Mouse (Mus musculus): ENCODE measurements around the gene Kif22.

The Kif22 gene

DNA sequence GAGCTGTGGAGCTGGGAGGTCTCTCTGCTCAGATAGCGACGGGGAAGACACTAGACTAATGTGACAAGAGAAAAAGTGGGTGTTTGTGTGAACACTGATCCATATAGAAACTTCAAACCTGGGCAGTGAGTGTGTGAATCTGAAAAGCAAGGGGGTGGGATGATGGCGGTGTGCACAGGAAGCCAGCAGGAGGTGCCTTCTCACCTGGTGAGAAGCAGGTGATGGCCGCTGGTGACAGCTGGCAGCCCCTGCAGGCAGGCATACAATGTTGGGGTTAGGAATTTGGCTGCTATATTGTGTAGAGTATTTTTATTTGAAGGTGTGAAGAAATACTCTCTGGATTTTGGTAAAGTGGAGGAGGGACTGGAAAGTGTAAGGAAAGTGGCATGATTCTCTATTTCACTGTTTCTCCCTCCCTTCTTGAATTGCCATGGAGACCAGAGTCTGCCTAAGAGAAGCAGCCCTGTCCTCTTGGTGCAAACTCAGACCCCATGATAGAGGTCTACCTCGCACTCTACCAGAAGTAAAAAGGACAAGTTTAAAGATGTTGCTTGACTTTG lies 12.8 kb upstream of the Kif22 start:
- CTCF ChIA-PET, result no interaction called here

DNA sequence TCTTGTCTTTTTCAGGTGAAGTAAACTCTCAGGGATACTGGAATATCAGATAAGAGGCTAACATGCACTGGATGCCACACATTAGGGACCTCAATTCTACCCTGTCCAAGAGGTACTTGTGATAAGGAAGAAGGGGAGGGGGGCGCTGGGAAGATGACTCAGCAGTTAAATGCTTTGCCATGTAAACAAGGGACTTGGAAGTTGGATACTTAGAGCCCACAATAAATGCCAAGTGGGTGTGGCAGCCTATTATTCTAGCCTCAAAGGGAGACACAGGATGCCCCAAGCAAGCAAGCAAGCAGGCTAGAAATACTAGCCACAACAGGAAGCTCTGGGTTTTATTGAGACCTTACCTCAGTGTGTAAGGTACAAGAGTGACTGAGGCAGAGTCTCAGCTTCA lies 11.0 kb downstream of the Kif22 start:
- CTCF ChIA-PET, result interaction anchor here (0.7 kb wide), 1 partner anchor 120 kb away, joined by 3 read pairs; no protein-coding TSS in a partner anchor

DNA sequence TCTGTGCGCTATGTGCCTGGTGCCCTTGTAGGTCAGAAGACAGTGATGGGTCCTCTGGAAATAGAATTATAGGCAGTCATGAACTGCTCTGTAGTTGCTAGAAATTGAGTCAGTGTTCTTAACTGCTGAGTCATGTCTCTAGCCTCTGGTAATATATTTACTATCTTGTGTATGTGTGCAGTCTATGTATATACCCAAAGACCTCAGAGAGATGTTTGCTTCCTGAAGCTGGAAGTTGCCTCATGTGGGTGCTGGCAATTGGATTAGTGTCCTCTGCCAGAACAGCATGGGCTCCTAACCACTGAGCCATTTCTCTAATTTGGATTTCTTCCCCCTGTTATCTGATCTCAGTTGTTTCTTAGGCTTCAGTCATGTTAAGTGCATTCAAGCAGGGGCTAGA lies 12.1 kb downstream of the Kif22 start:
- CTCF ChIA-PET, result no interaction called here

DNA sequence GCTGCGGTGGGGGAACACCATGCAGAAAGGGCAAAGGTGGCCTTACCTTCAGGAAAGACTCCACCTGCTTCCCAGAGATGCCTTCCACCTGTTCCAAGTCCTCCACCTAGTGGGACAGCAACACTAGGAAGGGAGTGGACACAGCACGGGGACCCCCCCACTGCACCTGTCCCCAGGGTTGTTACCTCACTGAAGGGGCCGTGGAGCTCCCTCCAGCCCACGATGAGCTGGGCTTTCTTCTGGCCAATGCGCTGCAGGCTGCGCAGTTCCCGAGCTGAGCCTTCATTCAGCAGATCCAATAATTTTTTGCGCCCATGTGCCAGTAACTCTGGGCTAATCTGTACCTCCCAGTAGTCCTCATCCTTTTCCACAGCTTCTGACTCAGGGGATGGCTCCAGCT lies 14.4 kb downstream of the Kif22 start:
- CTCF ChIA-PET, result interaction anchor here (0.6 kb wide), 1 partner anchor 85 kb away, joined by 8 read pairs; no protein-coding TSS in a partner anchor

DNA sequence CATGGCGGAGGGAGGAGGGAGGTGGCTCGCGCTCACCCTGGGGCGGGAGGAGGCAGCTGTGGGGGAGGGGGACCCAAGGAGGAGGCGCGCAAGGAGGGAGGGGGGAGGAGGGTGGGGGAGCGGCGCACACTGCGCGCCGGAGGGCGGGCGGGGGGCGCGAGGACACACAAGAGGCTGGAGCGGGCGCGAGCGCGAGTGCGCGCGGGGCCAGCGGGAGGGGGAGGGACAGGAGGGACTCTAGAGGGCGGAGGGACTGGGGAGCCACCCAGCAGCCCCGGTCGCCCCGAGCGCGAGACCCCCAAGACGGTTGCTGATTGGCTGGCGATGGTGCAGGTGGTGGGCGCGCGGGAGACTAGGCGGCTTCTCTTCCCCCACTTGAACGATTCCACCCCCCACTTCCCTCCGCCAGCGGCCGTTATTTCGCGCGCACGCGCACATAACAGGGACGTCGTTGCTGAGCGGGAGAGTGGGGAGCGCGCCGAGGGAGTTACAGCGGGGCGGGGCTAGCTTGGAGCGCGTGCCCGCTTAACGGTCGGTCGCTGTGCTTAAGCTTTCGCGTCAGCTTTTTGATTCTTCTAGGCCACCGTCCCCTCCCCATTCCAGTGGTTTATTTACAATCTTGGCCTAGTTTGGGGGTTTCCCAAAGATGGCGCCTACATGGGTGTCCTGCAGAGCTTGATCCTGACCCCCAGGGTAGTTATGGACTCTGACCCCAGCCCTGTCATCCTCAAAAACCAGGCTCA lies 15.1 kb downstream of the Kif22 start, which contains the start of gene Maz:
TSS of gene Maz (minus strand) at position 54 of the 743 bp plus-strand sequence.
- CTCF ChIA-PET, result interaction anchor here (0.5 to 1.1 kb wide), 3 partner anchors 13 to 84 kb away, joined by 3 to 7 read pairs (median 4); partner anchors contain the start of gene Mvp

DNA sequence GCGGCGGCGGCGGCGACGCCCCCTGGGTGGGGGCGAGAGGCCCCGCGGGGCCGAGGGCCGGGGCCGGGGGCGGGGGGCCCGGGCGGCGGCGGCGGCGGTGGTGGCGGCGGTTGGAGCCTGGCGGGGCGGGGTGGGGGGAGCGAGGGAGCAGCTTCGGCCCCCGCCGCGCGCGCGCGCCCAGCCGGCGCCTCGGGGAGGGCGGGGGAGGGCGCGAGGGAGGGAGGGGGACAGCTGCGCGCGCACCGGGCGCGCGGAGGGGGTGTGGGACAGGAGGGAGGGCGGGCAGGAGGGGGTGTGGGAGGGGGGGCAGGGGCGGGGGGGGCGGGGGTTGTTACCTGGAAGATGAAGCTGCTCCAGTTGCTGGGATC lies 15.7 kb downstream of the Kif22 start:
- CTCF ChIA-PET, result interaction anchor here (0.5 to 1.1 kb wide), 2 partner anchors 12 to 15 kb away, joined by 3 to 4 read pairs; partner anchors contain the start of gene Mvp

DNA sequence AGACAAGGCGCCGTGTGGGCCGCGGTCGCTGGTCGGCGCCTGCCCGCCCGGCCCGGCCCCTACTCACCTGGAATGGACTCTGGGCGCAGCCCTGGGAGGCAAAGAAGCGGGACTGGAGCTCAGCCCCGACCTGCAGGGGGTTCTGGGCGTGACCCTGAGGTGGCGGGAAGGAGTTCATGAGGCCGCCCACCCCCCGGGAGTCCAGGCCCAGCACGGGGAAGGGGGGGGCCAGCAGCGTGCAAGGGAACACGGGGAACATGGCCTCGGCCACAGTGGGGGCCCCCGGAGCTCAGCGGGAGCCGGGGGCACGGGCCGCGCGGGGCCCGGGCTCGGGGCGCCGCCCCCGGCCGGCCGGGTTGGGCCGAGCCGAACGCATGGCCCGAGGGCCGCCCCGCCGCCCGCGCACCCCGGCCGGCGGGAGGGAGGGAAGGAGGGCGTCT lies 16.1 kb downstream of the Kif22 start:
- CTCF ChIA-PET, result interaction anchor here (1.1 kb wide), 1 partner anchor 15 kb away, joined by 4 read pairs; no protein-coding TSS in a partner anchor

DNA sequence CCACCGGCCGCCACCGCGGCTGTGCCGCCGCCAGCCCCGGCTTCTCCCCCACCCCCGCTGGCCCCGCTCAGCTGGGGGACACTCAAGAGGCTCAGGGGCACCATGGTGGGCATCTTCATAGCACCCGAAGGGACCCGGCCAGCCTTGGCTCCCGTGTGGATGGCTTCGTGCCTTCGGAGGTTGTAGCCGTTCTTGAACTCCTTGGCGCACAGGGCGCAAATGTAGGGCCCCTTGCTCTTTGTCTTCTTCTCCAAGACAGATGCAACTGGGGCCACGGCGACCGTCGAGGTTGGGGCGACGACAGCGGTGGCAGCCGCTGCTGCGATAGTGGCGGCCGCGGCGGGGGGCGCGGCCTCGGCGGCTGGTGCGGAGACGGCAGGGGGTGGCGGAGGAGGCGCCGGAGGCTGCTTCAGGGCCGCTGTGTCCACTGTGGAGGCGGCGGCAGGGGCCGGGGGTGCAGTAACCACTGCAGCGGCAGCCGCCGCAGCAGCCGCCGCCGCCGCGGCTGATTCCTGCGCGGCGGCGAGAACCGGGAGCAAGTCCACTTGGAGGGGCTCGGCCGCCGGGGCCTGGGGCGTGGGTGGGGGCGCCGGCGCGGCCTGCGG lies 16.6 kb downstream of the Kif22 start:
- CTCF ChIA-PET, result interaction anchor here (0.6 to 1.1 kb wide), 2 partner anchors 14 to 20 kb away, joined by 3 to 4 read pairs; no protein-coding TSS in a partner anchor

DNA sequence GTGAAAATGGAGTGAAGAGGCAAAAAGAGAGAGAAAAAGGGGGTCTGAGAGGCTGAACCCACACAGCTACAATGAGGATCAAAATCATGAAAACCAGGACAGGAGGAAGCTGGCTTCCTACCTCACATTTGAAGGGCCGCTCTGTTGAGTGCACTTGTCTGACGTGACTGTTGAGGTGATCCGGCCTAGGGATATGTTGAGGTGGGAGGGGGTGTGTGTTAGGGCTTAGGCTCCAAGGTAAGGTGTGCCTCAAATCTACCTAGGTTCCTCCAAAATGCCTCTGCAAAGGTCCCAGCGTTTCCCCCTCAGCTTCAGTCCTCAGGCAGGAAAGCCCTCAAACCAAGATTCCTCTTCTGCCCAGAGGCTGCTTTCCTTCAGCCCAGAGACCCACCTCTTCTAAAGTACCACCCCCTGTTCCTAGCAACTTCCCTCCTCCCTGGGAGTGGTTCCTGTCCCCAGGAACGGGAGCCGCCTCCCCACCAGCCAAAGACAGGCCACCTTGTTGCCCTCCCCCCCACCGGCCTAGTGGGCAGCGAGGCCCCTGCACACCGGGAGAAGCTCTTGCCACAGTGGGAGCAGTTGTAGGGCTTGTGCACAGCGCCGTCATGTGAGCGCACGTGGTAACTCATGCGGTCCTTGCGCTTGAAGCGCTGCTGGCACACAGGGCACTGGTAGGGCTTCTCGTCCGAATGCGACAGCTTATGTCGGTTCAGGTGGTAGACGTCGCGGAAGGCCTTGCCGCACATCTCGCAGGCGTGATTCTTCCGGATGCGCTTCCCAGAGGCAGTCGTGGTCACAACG lies 17.3 kb downstream of the Kif22 start:
- CTCF ChIA-PET, result interaction anchor here (0.6 kb wide), 1 partner anchor 19 kb away, joined by 3 read pairs; no protein-coding TSS in a partner anchor

DNA sequence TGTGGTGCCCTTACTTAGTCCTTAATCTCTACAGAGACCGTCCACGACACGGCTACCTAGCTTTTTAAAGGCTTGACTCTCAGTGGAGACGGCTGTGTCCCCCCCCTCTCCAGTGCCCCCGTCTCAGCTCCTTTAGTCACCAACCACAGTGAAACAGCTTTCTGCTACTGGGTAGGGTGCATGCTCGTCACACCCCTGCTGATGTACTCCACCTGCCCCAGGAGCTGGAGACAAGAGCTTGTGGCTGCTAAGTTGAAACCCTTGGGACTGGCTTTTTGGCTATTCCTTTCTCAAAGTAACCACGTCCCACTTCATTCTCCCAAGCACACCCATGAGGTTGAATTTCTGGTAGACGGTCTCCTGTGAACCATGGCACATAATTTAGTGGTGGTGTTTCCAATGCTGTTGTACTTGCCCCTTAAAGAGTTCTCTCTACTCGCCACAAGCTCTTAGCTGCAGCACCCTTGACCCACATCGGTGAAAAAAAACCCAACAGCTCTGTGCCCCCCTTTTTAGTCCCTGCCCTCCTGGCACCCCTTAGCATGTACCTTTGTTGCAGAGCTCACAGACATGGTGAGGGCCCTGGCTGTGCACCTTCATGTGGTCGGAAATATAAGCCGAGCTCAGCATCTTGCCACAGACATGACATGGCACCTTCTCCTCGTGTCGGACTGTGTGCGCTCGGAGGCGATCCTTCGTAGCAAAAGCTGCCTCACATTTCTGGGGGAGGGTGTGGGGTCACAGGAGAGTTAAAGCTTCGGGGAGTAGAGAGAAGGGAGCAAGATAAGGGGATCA lies 18.2 kb downstream of the Kif22 start:
- CTCF ChIA-PET, result no interaction called here

DNA sequence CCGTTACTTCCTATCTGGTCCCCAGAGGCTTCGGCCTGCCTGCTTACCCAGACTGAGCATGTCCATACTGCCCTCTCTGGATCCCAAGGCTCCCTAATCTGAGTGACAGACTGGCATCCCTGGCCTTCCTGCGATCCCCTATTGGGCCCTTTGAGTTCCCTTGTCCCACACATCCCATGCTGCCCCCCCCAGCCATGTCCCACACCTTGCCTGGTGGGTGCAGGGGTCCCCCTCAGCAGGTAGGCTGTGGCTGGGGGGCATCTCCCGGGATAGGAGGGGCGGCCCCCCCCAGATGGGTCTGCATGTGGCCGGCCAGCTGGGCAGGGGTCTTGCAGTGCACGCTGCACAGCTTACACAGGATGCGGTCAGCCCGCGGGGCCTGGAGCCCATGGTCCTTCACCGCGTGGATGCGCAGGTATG lies 19.0 kb downstream of the Kif22 start:
- CTCF ChIA-PET, result interaction anchor here (0.6 to 0.7 kb wide), 2 partner anchors 92 to 494 kb away, joined by 3 to 6 read pairs; no protein-coding TSS in a partner anchor

DNA sequence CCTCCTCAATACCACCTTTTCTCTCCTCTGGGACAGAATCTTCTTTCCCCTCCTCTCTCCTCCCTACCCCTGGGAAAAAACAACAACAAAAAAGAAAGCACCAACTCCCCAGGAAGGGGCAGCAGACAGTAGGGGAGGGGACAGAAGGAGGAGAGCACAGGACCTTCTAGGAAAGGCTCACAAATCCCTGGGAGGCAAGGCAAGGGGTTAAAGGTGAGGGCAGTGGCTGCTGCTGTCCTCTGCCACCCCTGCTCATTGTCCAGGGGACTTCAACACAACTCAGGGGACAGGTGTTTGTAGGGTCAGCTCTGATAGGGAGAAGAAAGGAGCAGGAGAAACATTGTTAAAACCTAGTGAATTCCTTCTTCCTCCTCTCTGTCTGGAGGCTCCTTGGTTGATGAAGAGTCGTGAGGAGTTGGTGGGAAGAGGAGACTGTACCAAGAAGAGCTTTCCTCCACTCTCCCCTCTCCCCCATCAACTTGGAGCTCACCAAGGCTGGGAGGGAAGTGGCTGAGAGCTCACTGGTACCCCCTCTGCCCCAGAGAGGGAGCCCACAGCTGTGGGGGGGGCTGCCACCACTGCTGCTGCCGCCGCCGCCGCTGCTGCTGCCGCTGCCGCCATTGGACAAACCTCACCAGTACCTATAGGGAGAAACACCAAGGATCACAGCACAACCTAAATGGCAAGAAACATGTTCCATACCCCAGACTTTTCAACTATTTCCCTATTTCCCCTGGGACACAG lies 19.6 kb downstream of the Kif22 start:
- CTCF ChIA-PET, result interaction anchor here (0.6 to 0.7 kb wide), 2 partner anchors 91 to 495 kb away, joined by 3 to 6 read pairs; no protein-coding TSS in a partner anchor

DNA sequence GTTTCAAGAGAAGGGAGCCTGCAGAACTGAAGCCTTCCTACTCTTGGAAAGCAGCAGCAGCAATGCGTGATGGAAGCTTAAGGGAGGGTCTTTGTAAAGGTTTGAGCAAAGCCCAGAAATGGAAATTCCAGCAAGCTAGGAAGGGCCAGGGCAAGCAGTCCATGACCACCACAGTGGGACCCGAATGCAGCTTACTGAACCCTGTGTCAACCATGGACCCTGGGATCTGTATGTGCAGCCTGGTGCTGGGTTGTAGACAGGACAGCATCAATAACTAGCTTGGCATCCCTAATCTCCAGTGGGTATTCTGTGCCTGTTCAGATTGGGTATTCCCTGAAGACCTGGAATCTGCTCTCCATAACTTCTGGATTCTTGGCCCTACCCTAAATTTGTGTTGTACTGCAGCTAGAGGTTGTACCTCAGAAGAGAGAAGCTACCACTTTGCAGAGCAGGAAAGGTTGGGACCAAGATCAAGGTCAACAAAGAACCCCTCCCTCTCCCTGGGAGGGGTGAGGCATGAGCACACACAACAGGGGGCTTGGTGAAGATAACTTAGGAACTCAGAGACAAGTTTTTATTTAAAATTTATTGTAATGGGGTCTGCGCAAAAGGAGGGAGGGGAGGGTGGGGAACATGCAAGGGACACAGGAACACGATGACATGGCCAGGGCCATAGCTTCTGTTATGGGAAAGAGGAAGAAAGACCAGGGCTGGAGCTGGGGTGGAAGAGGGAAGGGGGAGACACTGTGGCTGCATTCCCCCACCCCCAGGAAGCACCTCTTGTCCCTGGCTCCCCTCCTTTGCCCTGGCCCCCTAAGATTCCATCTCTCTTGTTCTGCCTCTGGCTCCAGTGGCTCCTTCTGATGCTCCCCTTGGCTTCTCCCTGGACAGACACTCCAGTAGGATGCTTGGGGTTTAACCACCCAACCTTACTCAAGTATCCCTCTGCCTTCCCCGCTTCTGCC lies 20.4 kb downstream of the Kif22 start:
- CTCF ChIA-PET, result interaction anchor here (0.5 to 0.6 kb wide), 2 partner anchors 14 to 137 kb away, joined by 3 to 4 read pairs; no protein-coding TSS in a partner anchor

DNA sequence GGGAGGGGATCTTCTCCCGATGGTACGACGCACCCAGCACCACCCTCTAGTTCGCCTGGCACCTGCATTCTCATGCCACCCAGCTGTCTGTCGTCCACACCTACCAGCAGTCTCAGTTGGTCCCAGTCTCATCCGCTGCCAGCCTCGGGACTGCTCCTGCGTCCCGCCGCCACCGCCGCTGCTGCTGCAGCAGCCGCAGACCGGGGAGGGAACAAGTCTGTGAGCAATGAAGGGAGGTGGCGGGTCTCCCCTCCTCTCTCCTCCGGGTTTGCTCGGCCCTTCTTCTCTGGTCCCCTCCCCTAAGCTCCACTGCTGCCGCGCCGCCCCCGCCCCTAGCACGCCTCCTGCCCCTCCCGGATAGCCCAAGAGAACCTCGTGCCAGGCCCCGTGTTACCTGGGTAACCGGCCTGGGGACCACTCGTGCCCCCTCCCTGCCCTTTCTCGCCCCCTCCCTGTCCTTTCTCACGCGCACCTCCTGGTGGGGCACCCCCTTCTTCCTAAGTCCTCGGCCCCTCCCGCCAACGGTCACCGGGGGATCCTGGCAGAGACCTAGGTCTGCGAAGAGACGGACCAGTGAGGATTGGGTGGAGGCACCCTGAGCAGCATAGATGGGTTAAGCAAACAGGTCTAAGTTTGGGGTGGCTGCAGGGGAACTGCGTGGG lies 21.2 kb downstream of the Kif22 start, which contains the start of the genes Gm42742 and Prrt2:
TSS of gene Gm42742 (minus strand) at position 197 of the 662 bp plus-strand sequence.
TSS of gene Prrt2 (minus strand) at position 311 of the 662 bp plus-strand sequence.
- CTCF ChIA-PET, result no interaction called here

DNA sequence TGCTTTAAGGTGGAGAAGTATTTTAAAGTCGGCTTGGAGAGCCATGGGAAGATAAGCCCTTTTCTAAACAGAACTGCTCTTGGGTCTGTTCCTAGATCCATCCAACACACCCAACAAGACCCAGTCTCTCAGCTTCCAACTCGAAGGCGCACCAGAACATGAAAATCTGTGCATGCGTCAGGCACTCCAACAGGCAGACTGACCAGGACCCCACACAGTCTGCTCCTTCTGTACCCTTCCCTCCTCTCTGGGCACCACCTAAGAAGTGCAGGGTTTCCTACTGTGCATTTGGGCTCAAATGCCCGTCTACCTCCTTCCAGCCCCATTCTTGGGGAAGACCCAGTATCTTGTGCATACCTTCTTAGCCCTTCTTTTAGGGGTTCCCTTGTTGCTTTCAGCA lies 21.8 kb downstream of the Kif22 start:
- CTCF ChIA-PET, result interaction anchor here (0.5 kb wide), 1 partner anchor 23 kb away, joined by 6 read pairs; no protein-coding TSS in a partner anchor

DNA sequence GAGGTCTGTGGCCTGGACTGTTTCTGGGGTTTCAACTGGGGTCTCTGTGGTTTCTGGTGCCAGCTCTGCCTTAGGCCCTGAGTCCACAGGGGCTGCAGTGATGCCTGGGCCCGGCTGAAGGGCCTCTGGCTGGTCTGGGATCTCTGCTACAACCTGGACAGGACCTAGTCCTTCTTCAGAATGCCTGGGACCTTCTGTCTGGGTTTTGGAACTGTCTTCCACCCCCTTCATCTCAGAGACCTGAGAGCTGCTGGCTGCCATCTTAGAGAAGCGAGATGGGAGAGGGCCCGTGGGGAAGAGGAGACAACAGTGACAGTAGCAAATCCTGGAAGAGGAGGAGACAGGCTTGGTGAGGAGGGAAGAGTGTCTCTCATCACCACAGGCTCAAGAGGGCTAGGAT lies 22.2 kb downstream of the Kif22 start:
- CTCF ChIA-PET, result interaction anchor here (0.5 kb wide), 1 partner anchor 23 kb away, joined by 6 read pairs; no protein-coding TSS in a partner anchor

DNA sequence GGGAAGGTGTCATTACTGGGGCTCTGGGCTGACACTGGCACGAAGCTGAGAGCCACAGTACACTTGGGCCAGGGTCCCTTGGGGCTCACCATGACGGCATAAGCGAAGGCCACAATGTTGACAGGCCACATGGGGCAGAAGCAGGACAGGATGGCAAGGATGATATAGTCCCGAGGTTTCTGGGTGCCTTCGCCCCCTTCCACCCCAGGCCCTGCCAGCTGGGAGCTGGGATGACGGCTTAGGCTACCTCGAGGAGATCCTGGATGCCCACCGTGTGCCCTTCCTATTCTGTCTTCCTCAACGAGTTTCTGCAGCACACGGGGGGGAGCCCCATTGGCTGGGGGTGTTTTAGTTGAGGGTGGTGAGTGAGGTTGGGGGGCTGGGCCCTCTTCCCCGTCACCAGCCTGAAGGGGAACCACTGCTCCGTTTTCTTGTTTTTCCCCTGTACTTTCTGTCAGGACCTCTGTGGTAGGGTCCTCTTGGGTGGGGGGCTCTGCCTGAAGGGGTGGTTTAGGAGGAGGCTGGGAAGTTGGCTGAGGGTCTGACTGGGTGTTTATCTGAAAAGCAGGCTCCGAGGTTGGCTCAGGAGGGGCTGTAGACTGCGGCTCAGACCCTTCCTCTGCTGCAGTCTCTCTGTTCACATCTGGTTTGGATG lies 22.8 kb downstream of the Kif22 start:
- CTCF ChIA-PET, result no interaction called here

Measured in spleen, embryonic (tissue).